Mouse (Mus musculus) cerebellum, adult 2 months (tissue): ENCODE measurements around the gene Lrwd1.

Source experiments
- CTCF ChIP-seq: fragments of 200-500 bp; IDR thresholded peaks from 2 replicates; pipeline ENCODE4 v1.5.1; 2011; ENCODE audit warnings: low read depth, mild to moderate bottlenecking, control low read depth, low read length, moderate library complexity, borderline replicate concordance; ENCODE audit not compliant: insufficient read depth
- POLR2A ChIP-seq: fragments of 200-500 bp; IDR thresholded peaks from 2 replicates; pipeline ENCODE4 v1.6.1; 2011; ENCODE audit warnings: low read length, control low read depth, borderline replicate concordance; ENCODE audit not compliant: insufficient read depth

DNA sequence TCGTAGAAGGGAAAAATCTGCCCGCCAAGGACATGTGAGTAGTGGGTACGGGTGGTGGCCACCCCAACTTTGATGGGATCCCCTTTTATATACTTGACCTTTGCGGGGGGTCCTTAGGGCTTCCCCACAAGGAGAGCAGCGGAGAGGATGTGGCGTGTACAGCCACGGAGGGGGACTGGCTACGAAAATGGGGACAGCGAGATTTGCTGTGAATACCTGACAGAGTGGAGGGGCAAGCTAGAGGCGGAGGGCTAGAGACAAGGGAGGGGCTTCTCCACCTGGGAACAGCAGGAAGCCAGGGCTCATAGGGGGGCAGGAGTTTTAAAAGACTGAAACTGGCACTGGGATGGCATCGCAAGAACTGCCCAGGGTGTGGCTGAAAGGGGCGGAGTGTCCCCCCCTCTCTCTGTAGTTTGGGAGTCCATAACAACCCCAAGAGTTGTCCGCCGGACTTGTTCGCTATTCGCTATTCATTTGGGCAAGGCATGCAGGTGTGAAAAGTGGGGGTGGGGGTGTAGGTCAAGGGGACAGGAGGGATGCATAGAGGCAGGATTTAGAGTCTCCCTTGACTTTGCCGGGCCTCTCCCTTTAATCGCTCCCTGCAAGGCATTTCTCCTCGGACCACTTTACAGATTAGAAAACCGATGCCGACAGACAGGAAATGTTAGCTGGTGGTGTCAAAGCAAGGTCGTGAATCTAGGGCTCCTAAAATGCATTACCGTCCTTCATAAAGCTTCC, 51.6 kb downstream of the Lrwd1 start:
- no peak for TF ChIP-seq CTCF
- TF ChIP-seq POLR2A = no peak
